Mouse (Mus musculus) spleen, adult 2 months (tissue): ENCODE data around the gene Krtap15.

Source experiments
- CTCF ChIP-seq: fragments of 200-500 bp; IDR thresholded peaks from 2 replicates; pipeline ENCODE4 v1.5.1; 2011; ENCODE audit warnings: mild to moderate bottlenecking, inconsistent platforms; ENCODE audit not compliant: insufficient read depth, insufficient read length, insufficient replicate concordance; ENCODE audit errors: extremely low read depth
- POLR2A ChIP-seq: fragments of 200-500 bp; IDR thresholded peaks from 2 replicates; pipeline ENCODE4 v1.6.1; 2011; ENCODE audit warnings: low read depth, low read length, inconsistent platforms

- TF ChIP-seq CTCF (0 out of 2 replicates have a peak, but pooled peaks have one; percentile 3), POLR2A (no peak)
Observed at GRCm38 (mm10) chr16:88851450-88851849, 31.4 kb downstream of the Krtap15 start.
